Mouse (Mus musculus) embryo, embryonic 11 days (tissue): Measurements from ENCODE around the gene Disp1.
A peak's percentile ranks its signal among the peaks of the same experiment; 100 is the strongest.

Source experiments
- DNase-seq: peaks from one replicate; pipeline ENCODE4 v3.0.0-alpha.2; 2015

The Disp1 gene

GRCm38 (mm10) chr1:183117827-183118825, 103.2 kb downstream of the Disp1 start:
- no peak for DNase-seq

- no peak for DNase-seq
Observed at GRCm38 (mm10) chr1:183116946-183117826, 104.1 kb downstream of the Disp1 start.

- DNase-seq = peak; percentile 55
Observed at GRCm38 (mm10) chr1:183116441-183116840, 104.9 kb downstream of the Disp1 start.

- no peak for DNase-seq
Observed at GRCm38 (mm10) chr1:183115076-183115475, 106.2 kb downstream of the Disp1 start.

- no peak for DNase-seq
Observed at GRCm38 (mm10) chr1:183114554-183114953, 106.8 kb downstream of the Disp1 start.

- DNase-seq = no peak
Observed at GRCm38 (mm10) chr1:183113546-183113945, 107.8 kb downstream of the Disp1 start.

GRCm38 (mm10) chr1:183107476-183107875, 113.8 kb downstream of the Disp1 start:
- no peak for DNase-seq

GRCm38 (mm10) chr1:183104696-183105095, 116.6 kb downstream of the Disp1 start:
- no peak for DNase-seq

- DNase-seq = no peak
Observed at GRCm38 (mm10) chr1:183102775-183103174, 118.5 kb downstream of the Disp1 start.

GRCm38 (mm10) chr1:183102153-183102552, 119.2 kb downstream of the Disp1 start:
- peak; percentile 65 for DNase-seq

GRCm38 (mm10) chr1:183101371-183101770, 120.0 kb downstream of the Disp1 start:
- no peak for DNase-seq

- no peak for DNase-seq
Observed at GRCm38 (mm10) chr1:183100245-183100644, 121.1 kb downstream of the Disp1 start.

- DNase-seq = no peak
Observed at GRCm38 (mm10) chr1:183099686-183100085, 121.6 kb downstream of the Disp1 start.

- DNase-seq = no peak
Observed at GRCm38 (mm10) chr1:183097606-183098005, 123.7 kb downstream of the Disp1 start.

GRCm38 (mm10) chr1:183095454-183096088, 125.8 kb downstream of the Disp1 start:
- no peak for DNase-seq

GRCm38 (mm10) chr1:183092296-183092695, 129.0 kb downstream of the Disp1 start:
- no peak for DNase-seq

- no peak for DNase-seq
Observed at GRCm38 (mm10) chr1:183091203-183091602, 130.1 kb downstream of the Disp1 start.

- DNase-seq = no peak
Observed at GRCm38 (mm10) chr1:183088661-183089060, 132.7 kb downstream of the Disp1 start.

GRCm38 (mm10) chr1:183086843-183087242, 134.5 kb downstream of the Disp1 start:
- DNase-seq = no peak

GRCm38 (mm10) chr1:183084085-183085050, 137.0 kb downstream of the Disp1 start:
- no peak for DNase-seq

GRCm38 (mm10) chr1:183082436-183082835, 138.9 kb downstream of the Disp1 start:
- DNase-seq = no peak

- DNase-seq = no peak
Observed at GRCm38 (mm10) chr1:183081126-183081525, 140.2 kb downstream of the Disp1 start.
